Mouse (Mus musculus): Measurements from ENCODE around the gene Clgn.

Clgn gene

GRCm38 (mm10) chr8:83389316-83390005 lies at the start of gene Clgn:
Gene Clgn (plus strand): TSS chr8:83389867.
- DNase-seq, result peak; percentile 84

- DNase-seq, result no peak
These were observed 47.6 kb upstream of the Clgn start for GRCm38 (mm10) chr8:83342076-83342475.

GRCm38 (mm10) chr8:83342693-83343092 lies 47.0 kb upstream of the Clgn start:
- peak; percentile 36 for DNase-seq

DNA sequence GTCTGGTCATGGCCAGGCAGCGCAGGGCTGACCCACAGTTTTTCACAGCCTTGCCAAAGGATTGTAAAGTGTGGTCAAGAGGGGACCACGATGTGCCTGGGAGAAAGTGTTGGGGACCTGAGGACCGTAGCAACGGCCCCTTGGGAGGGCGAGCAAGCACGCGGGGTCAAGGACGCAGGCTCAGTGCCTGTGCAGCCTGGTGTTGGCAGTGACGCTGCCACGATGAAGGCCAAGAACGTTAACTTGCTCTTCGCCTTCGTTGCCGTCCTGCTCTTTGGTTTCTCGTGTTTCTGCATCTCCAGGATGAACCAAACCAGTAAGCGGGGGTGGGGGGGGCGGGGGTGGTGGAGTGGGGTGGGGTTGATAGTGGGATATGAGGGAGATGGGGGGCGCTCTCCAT lies 41.4 kb upstream of the Clgn start, which contains the start of gene Mgat4d:
TSS of gene Mgat4d (plus strand) at position 209 of the 400 bp plus-strand sequence.
- DNase-seq, result no peak

GRCm38 (mm10) chr8:83351315-83351714 lies 38.4 kb upstream of the Clgn start:
- DNase-seq, result no peak

GRCm38 (mm10) chr8:83363156-83363769 lies 26.4 kb upstream of the Clgn start:
- DNase-seq, result no peak

- no peak for DNase-seq
These were observed 12.4 kb upstream of the Clgn start for GRCm38 (mm10) chr8:83377231-83377630.

- no peak for DNase-seq
These were observed 9.5 kb upstream of the Clgn start for GRCm38 (mm10) chr8:83380141-83380540.

DNA sequence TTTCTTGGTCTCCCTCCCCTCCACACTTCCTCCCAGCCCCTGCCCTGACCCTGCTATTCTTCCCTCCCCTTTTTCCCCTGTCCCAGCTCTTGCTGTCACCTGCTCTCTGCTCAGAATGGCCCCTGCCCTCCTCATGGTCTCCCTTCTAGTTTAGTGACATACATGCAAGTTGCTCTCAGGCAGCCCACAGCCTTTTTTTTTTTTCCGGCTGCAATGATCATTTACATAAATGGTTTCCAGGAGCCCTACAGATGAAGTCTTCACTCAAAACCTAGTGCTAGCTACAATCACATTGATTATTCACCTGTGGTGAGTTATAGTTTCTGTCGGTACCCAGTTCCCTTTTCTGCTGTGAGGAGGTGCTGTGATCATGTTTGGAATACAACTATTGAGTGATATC lies 8.7 kb upstream of the Clgn start:
- no peak for DNase-seq

DNA sequence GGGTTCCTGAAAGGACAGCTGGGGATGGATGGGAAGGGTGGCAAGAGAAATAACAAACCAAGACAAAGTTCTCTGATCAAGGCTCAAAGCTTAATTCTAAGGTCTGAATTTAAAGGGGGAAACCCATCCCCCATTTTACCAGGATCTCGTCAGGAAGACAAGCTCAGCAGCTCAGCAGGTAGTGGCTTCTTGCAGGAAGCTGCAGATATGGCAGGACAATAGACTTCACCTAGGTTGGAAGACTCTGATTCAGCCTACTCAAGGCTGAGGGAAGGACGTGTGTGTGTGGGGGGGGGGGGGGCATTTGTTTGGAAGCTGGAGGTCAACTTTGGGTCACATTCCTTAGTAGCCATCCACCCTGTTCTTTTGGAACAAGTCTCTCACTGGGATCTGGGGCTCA lies 6.8 kb upstream of the Clgn start:
- DNase-seq, result no peak

GRCm38 (mm10) chr8:83390006-83390701 lies 487 bp downstream of the Clgn start:
- no peak for DNase-seq

DNA sequence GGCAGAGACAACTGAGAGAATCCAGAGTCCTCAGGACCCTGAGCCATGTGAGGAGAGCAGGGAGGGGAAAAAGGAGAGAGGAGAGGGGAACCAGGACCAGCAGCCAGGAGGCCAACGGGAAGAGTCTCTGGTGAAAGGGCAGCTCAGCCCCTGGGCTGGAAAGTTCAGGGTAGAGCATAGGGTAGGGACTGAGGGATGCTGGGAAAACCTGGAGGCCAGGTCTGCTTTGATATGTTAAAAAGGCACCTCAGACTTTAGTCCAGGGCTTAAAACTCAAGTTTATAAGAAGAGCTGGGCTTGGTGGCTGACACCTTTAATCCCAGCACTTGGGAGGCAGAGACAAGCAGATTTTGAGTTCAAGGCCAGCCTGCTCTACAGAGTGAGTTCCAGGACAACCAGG lies 2.9 kb downstream of the Clgn start:
- no peak for DNase-seq

GRCm38 (mm10) chr8:83394325-83394724 lies 4.7 kb downstream of the Clgn start:
- no peak for DNase-seq

GRCm38 (mm10) chr8:83396680-83397079 lies 7.0 kb downstream of the Clgn start:
- DNase-seq, result no peak

- no peak for DNase-seq
These were observed 8.1 kb downstream of the Clgn start for GRCm38 (mm10) chr8:83397726-83398125.

- no peak for DNase-seq
These were observed 15.9 kb downstream of the Clgn start for GRCm38 (mm10) chr8:83405548-83405947.

DNA sequence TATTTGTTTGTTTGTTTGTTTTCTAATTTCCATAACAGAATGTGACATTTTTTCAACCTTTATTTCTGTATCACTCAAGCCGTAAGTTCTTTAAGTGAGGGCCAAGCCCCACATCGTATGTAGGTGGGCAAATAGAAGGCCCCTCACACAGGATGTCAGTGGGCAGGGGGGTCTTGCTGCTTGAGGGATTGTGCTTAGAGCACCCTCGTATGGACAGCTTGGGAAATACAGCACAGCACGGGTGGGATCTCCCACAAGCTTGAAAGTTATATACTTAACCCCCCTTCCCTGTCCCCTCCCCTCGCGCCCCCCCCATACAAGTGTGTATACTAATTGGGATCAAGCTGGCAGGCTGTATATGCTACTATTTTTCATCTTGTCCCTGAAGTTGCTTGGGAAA lies 17.2 kb downstream of the Clgn start:
- DNase-seq, result no peak

DNA sequence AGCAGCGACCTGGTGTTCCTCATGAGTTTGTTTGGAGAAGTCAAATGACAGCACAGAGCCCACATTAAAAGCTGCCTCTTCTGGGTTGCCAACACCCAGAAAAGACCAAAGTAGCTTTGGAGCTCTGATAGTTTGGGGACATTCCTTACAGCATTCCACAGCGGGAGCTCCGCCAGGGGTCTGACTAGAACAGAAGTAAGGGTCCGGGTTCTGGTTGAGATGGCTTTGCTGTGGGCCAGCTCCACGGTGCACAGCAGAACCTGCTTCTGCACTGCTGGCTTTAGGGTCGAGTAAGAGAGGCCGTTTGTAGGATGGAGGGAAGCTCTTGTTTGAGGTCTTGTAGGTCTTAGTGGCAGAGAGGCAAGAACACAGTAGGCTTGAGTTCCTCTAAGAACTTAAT lies 18.8 kb downstream of the Clgn start:
- DNase-seq, result no peak

GRCm38 (mm10) chr8:83416878-83417277 lies 27.2 kb downstream of the Clgn start:
- DNase-seq, result no peak

- no peak for DNase-seq
These were observed 28.3 kb downstream of the Clgn start for GRCm38 (mm10) chr8:83417970-83418369.

DNA sequence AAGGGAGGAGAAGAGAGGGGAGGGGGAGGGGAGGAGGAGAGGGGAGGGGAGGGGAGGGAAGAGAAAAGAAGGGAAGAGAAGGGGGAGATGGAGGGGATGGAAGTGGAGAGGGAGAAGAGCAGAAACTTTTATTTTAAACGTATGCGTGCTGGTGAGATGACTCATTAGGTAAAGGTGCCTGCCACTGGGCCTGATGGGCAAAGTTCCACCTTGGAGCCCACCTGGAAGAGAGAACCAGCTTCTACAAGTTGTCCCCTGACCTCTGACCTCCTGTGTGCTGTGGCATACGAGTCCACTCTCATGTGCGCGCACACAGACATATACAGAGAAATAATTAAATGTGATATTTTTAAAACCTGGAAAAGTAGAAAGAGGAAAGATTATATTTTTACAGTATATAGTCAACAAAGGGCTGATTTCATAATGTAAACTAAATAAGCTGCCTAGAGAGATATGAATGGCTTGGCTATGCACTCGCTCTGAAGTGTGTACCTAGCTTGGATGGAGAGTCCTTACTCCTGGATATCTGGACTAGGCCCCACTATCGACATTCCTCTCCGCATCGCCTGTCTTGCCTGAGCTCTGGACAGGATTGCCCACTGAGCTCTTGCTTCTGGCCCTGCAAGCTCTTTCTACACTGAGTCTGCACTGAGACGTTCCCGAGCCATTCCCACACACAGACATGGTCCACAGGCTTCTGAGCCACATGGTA lies 29.3 kb downstream of the Clgn start:
- DNase-seq, result no peak

DNA sequence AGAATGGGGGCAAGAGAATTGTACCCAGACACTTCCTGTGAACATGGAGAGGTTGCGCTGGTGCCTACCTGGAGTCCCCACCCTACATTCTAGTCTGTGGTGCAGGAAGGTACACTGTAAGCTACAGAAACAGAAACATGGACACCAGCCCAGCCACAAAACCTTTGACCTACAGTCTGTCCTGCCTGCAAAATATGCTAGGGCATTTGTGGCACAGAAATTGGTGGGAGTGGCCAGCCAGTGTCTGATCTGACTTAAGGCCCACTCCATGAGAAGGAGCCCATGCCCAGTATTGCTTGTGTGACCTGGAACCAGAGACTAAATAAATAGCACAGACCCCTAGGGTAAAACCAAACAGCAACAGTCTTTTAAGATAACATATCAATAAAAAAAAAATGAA lies 31.7 kb downstream of the Clgn start:
- DNase-seq, result no peak

GRCm38 (mm10) chr8:83423032-83423825 lies 33.6 kb downstream of the Clgn start:
- no peak for DNase-seq
